Mouse (Mus musculus) E14TG2a.4 (cell line): ENCODE measurements around the gene Olfr512.

ENCODE experiments used
- CTCF ChIP-seq: conservative IDR thresholded peaks from 2 replicates; pipeline ENCODE4 v1.5.1; 2014; ENCODE audit warnings: low read length
- NANOG ChIP-seq: IDR thresholded peaks from 2 replicates; pipeline ENCODE4 v1.6.1; 2014; ENCODE audit warnings: borderline replicate concordance, low read length, mixed read lengths
- POU5F1 ChIP-seq: IDR thresholded peaks from 2 replicates; pipeline ENCODE4 v1.6.1; 2014; ENCODE audit warnings: low read length, borderline replicate concordance

DNA sequence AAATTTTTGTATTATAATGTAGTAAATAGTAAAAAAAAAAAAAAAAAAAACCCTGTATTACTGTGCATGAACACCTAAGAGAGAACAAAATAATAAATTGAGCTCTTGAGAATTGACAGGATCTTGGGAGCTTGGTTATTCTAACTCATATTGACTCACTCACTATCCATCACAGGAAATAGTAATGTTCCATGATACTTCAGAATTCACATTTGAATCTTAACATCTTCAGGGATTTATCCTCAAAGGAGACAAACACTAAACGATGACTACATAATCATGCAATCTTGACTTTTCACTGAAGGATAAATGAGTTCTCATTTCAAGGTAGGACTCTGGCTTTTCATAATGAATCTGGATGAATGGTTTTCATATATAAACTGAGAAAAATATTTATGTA lies 47.0 kb upstream of the Olfr512 start, which contains the start of gene Olfr510:
- no peak for TF ChIP-seq CTCF
- no peak for TF ChIP-seq NANOG
- TF ChIP-seq POU5F1: no peak
